Mouse (Mus musculus): ENCODE measurements around the gene Pnpla6. TPM values are rescaled to one million over a fixed set of nuclear protein-coding genes. Genes with fewer than 3 reads are reported as not detected.

Gene Pnpla6
- polyA plus RNA-seq, 1 experiment from 2014 or later = 35.7 TPM

GRCm38 (mm10) chr8:3483546-3483945 is 31.6 kb upstream of the Pnpla6 start:
- Histone ChIP-seq H3K4me1 (ENCODE audit: insufficient read depth, low read length) (no peaks in the 10 kb centered on the region), H3K36me3 (ENCODE audit: insufficient read depth, low read length) (no peaks in the 10 kb centered on the region), H3K9ac (replicated peaks; ENCODE audit: low read length) (no peak overlapping the region), H3K4me2 (replicated peaks; ENCODE audit: low read depth, low read length) (no peak overlapping the region), H3K9me3 (ENCODE audit: low read length) (no peaks in the 10 kb centered on the region), H3K27me3 (ENCODE audit: insufficient read depth, low read length) (no peaks in the 10 kb centered on the region), H3K4me3 (ENCODE audit: low read length) (no peak overlapping the region), H3K27ac (ENCODE audit: low read length) (no peak overlapping the region)
- 91% methylated on average over 7 of the region's 7 CpGs for WGBS
- no peak for ATAC-seq (ENCODE audit: low FRiP score, low TSS enrichment)

- H3K9me3 ChIP-seq (ENCODE audit: low read length) = no peaks in the 10 kb centered on the region
- no peaks in the 10 kb centered on the region for H3K36me3 ChIP-seq (ENCODE audit: insufficient read depth, low read length)
- no peak overlapping the region for H3K9ac ChIP-seq (replicated peaks; ENCODE audit: low read length)
- no peak overlapping the region for H3K4me2 ChIP-seq (replicated peaks; ENCODE audit: low read depth, low read length)
- no peaks in the 10 kb centered on the region for H3K4me1 ChIP-seq (ENCODE audit: insufficient read depth, low read length)
- ATAC-seq (ENCODE audit: low FRiP score, low TSS enrichment) = no peak
- no peaks in the 10 kb centered on the region for H3K27me3 ChIP-seq (ENCODE audit: insufficient read depth, low read length)
- no peak overlapping the region for H3K27ac ChIP-seq (ENCODE audit: low read length)
- WGBS = 24% methylated on average over 5 of the region's 5 CpGs
- H3K4me3 ChIP-seq (ENCODE audit: low read length) = no peak overlapping the region
These were observed 30.0 kb upstream of the Pnpla6 start for GRCm38 (mm10) chr8:3485192-3485591.

GRCm38 (mm10) chr8:3492901-3493844 is 22.0 kb upstream of the Pnpla6 start, which contains the start of gene Zfp358:
Zfp358 (plus strand) TSS chr8:3493138.
- Histone ChIP-seq H3K4me2 (replicated peaks; ENCODE audit: low read depth, low read length) (peak within 1 kb of the TSS; percentile 75), H3K9me3 (ENCODE audit: low read length) (peaks cover 16% of the 10 kb centered on the region), H3K4me3 (ENCODE audit: low read length) (peak within 1 kb of the TSS; percentile 93), H3K4me1 (ENCODE audit: insufficient read depth, low read length) (peaks cover 6% of the 10 kb centered on the region), H3K9ac (replicated peaks; ENCODE audit: low read length) (peak within 1 kb of the TSS; percentile 99), H3K27ac (ENCODE audit: low read length) (peak within 1 kb of the TSS; percentile 87), H3K27me3 (ENCODE audit: insufficient read depth, low read length) (no peaks in the 10 kb centered on the region), H3K36me3 (ENCODE audit: insufficient read depth, low read length) (peaks cover 32% of the 10 kb centered on the region)
- peak; percentile 95 for ATAC-seq (ENCODE audit: low FRiP score, low TSS enrichment)
- WGBS = under 1% methylated on average over 44 of the region's 64 CpGs

GRCm38 (mm10) chr8:3493845-3494208 is 21.4 kb upstream of the Pnpla6 start:
- 0 out of 2 replicates have a peak, but pooled peaks have one; percentile 4 for ATAC-seq (ENCODE audit: low FRiP score, low TSS enrichment)
- Histone ChIP-seq H3K27ac (ENCODE audit: low read length) (peak overlapping the region; percentile 87), H3K36me3 (ENCODE audit: insufficient read depth, low read length) (peaks cover 32% of the 10 kb centered on the region), H3K27me3 (ENCODE audit: insufficient read depth, low read length) (no peaks in the 10 kb centered on the region), H3K4me1 (ENCODE audit: insufficient read depth, low read length) (peaks cover 6% of the 10 kb centered on the region), H3K9me3 (ENCODE audit: low read length) (peaks cover 16% of the 10 kb centered on the region), H3K9ac (replicated peaks; ENCODE audit: low read length) (peak overlapping the region; percentile 99), H3K4me2 (replicated peaks; ENCODE audit: low read depth, low read length) (peak overlapping the region; percentile 75), H3K4me3 (ENCODE audit: low read length) (peak overlapping the region; percentile 93)
- 32% methylated on average over 6 of the region's 6 CpGs for WGBS

GRCm38 (mm10) chr8:3495578-3496427 is 19.4 kb upstream of the Pnpla6 start:
- Histone ChIP-seq H3K27me3 (ENCODE audit: insufficient read depth, low read length) (no peaks in the 10 kb centered on the region), H3K27ac (ENCODE audit: low read length) (no peak overlapping the region), H3K4me3 (ENCODE audit: low read length) (no peak overlapping the region), H3K4me2 (replicated peaks; ENCODE audit: low read depth, low read length) (no peak overlapping the region), H3K9me3 (ENCODE audit: low read length) (peaks cover 16% of the 10 kb centered on the region), H3K4me1 (ENCODE audit: insufficient read depth, low read length) (peaks cover 11% of the 10 kb centered on the region), H3K36me3 (ENCODE audit: insufficient read depth, low read length) (peaks cover 32% of the 10 kb centered on the region), H3K9ac (replicated peaks; ENCODE audit: low read length) (no peak overlapping the region)
- ATAC-seq (ENCODE audit: low FRiP score, low TSS enrichment) = no peak
- 96% methylated on average over 44 of the region's 44 CpGs for WGBS

- no peak overlapping the region for H3K9ac ChIP-seq (replicated peaks; ENCODE audit: low read length)
- H3K27me3 ChIP-seq (ENCODE audit: insufficient read depth, low read length) = no peaks in the 10 kb centered on the region
- H3K36me3 ChIP-seq (ENCODE audit: insufficient read depth, low read length) = peaks cover 32% of the 10 kb centered on the region
- H3K4me2 ChIP-seq (replicated peaks; ENCODE audit: low read depth, low read length) = no peak overlapping the region
- H3K4me1 ChIP-seq (ENCODE audit: insufficient read depth, low read length) = peaks cover 17% of the 10 kb centered on the region
- no peak overlapping the region for H3K4me3 ChIP-seq (ENCODE audit: low read length)
- H3K9me3 ChIP-seq (ENCODE audit: low read length) = peaks cover 16% of the 10 kb centered on the region
- ATAC-seq (ENCODE audit: low FRiP score, low TSS enrichment) = no peak
- no peak overlapping the region for H3K27ac ChIP-seq (ENCODE audit: low read length)
- WGBS = 94% methylated on average over 15 of the region's 15 CpGs
These were observed 18.8 kb upstream of the Pnpla6 start for GRCm38 (mm10) chr8:3496428-3496748.

- peaks cover 21% of the 10 kb centered on the region for H3K4me1 ChIP-seq (ENCODE audit: insufficient read depth, low read length)
- peaks cover 32% of the 10 kb centered on the region for H3K36me3 ChIP-seq (ENCODE audit: insufficient read depth, low read length)
- no peak for ATAC-seq (ENCODE audit: low FRiP score, low TSS enrichment)
- H3K27me3 ChIP-seq (ENCODE audit: insufficient read depth, low read length) = no peaks in the 10 kb centered on the region
- no peak overlapping the region for H3K4me3 ChIP-seq (ENCODE audit: low read length)
- H3K9me3 ChIP-seq (ENCODE audit: low read length) = peaks cover 16% of the 10 kb centered on the region
- WGBS = 84% methylated on average over 3 of the region's 3 CpGs
- no peak overlapping the region for H3K4me2 ChIP-seq (replicated peaks; ENCODE audit: low read depth, low read length)
- H3K9ac ChIP-seq (replicated peaks; ENCODE audit: low read length) = no peak overlapping the region
- H3K27ac ChIP-seq (ENCODE audit: low read length) = no peak overlapping the region
These were observed 16.6 kb upstream of the Pnpla6 start for GRCm38 (mm10) chr8:3498583-3498982.

GRCm38 (mm10) chr8:3499751-3500150 is 15.4 kb upstream of the Pnpla6 start:
- peak overlapping the region; percentile 84 for H3K4me3 ChIP-seq (ENCODE audit: low read length)
- 2% methylated on average over 8 of the region's 8 CpGs for WGBS
- peak overlapping the region; percentile 83 for H3K4me2 ChIP-seq (replicated peaks; ENCODE audit: low read depth, low read length)
- peaks cover 27% of the 10 kb centered on the region for H3K36me3 ChIP-seq (ENCODE audit: insufficient read depth, low read length)
- H3K9ac ChIP-seq (replicated peaks; ENCODE audit: low read length) = peak overlapping the region; percentile 88
- H3K9me3 ChIP-seq (ENCODE audit: low read length) = peaks cover 16% of the 10 kb centered on the region
- ATAC-seq (ENCODE audit: low FRiP score, low TSS enrichment) = peak; percentile 35; the same call in 1 of the 2 replicates
- H3K27me3 ChIP-seq (ENCODE audit: insufficient read depth, low read length) = no peaks in the 10 kb centered on the region
- peaks cover 15% of the 10 kb centered on the region for H3K4me1 ChIP-seq (ENCODE audit: insufficient read depth, low read length)
- peak overlapping the region; percentile 97 for H3K27ac ChIP-seq (ENCODE audit: low read length)

- WGBS = under 1% methylated on average over 65 of the region's 70 CpGs
- peak within 1 kb of the TSS; percentile 83 for H3K4me2 ChIP-seq (replicated peaks; ENCODE audit: low read depth, low read length)
- peak within 1 kb of the TSS; percentile 88 for H3K9ac ChIP-seq (replicated peaks; ENCODE audit: low read length)
- peaks cover 20% of the 10 kb centered on the region for H3K36me3 ChIP-seq (ENCODE audit: insufficient read depth, low read length)
- peaks cover 15% of the 10 kb centered on the region for H3K4me1 ChIP-seq (ENCODE audit: insufficient read depth, low read length)
- H3K4me3 ChIP-seq (ENCODE audit: low read length) = peak within 1 kb of the TSS; percentile 84
- H3K9me3 ChIP-seq (ENCODE audit: low read length) = peaks cover 11% of the 10 kb centered on the region
- H3K27ac ChIP-seq (ENCODE audit: low read length) = peak within 1 kb of the TSS; percentile 97
- peak; percentile 92 for ATAC-seq (ENCODE audit: low FRiP score, low TSS enrichment)
- H3K27me3 ChIP-seq (ENCODE audit: insufficient read depth, low read length) = no peaks in the 10 kb centered on the region
These were observed 14.7 kb upstream of the Pnpla6 start, which contains the start of gene Mcoln1 for GRCm38 (mm10) chr8:3500235-3501090. Mcoln1 (plus strand) TSS chr8:3500457.

Measured in kidney, embryonic 16.5 days (tissue).